In the genomic region with DNA sequence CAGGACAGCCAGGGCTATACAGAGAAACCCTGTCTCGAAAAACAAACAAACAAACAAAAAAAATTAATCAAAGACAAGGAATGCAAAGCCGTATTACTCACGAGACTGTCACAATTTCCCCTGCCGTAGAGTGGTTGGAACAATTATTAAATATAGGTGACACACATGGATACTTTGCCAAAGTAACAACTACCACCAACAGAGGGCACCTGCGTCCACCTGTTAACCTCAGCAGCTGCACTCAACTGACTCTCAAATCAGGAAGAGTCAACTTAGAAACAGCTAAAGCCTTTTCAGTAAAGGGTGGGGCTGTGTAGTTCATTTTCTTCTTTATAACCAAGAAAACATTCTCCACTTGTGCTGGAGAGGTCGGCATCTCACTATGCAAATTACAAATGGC, we compare ENCODE assay signal across 9 mouse cellular contexts. TPM values are rescaled to one million over a fixed set of nuclear protein-coding genes. Genes with fewer than 3 reads are reported as not detected.
DNase-seq lines count a peak whose midpoint lies in the region; ATAC-seq and TF ChIP-seq lines count a peak whose summit lies in the region.
"Had no signal": no experiment of that assay in that cellular context is flagged by ENCODE, and none has a peak within 500 bp of the region (broad histone marks: within the 10 kb centered on the region; RNA-seq: fewer than 3 reads in every experiment).

No protein-coding gene starts in this region.

- no peak for ATAC-seq in kidney, embryonic 14.5 days (ENCODE audit: low FRiP score, low TSS enrichment)

- no peaks in the 10 kb centered on the region for H3K9me3 ChIP-seq in kidney, embryonic 14.5 days (ENCODE audit: control insufficient read depth, low read length)
- H3K9me3 ChIP-seq: embryonic facial prominence, embryonic 13.5 days had no signal

- peak; percentile 53; the same call in 1 of the 2 replicates for TF ChIP-seq CTCF in liver, adult 2 months (IDR thresholded peaks at IDR 0.05; ENCODE audit: low read depth, low read length)

- peaks cover 10% of the 10 kb centered on the region for H3K4me1 ChIP-seq in kidney, embryonic 14.5 days (ENCODE audit: control insufficient read depth, insufficient read depth, low read length)
- H3K4me1 ChIP-seq in liver, adult 2 months (ENCODE audit: control insufficient read depth, insufficient read depth, low read length): peaks cover 6% of the 10 kb centered on the region; the same call in 1 of the 2 replicates

- DNase-seq in kidney, adult 11 months: peak; percentile 55
- DNase-seq in R1 (ENCODE audit: low read depth, low spot score): peak; percentile 46
- DNase-seq in embryo, embryonic 11 days: peak; percentile 64
- peak; percentile 45 for DNase-seq in liver, adult 2 months (ENCODE audit: extremely low read depth, low read depth, low spot score)
- DNase-seq in spleen, postnatal 4 days (ENCODE audit: low spot score in 2 of 2): peak; percentile 67 to 74
- no peak for DNase-seq in frontal cortex, postnatal 25 days (ENCODE audit: low spot score in 2 of 2)
- no peak for DNase-seq in frontal cortex, postnatal 14 days (ENCODE audit: low spot score in 2 of 2)

- 76% methylated on average over 6 of the region's 6 CpGs for WGBS in kidney, embryonic 14.5 days
- WGBS in liver, adult 2 months: 60% methylated on average over 6 of the region's 6 CpGs

- H3K36me3 ChIP-seq in kidney, embryonic 14.5 days (ENCODE audit: control insufficient read depth, insufficient read depth, low read length): peaks cover 10% of the 10 kb centered on the region
- H3K36me3 ChIP-seq in liver, adult 2 months (ENCODE audit: control insufficient read depth, insufficient read depth, low read length): no peaks in the 10 kb centered on the region

- no peaks in the 10 kb centered on the region for H3K27me3 ChIP-seq in kidney, embryonic 14.5 days (ENCODE audit: control insufficient read depth, insufficient read depth, low read length)
- no peaks in the 10 kb centered on the region for H3K27me3 ChIP-seq in liver, adult 2 months (ENCODE audit: control insufficient read depth, insufficient read depth, low read length)
- H3K27me3 ChIP-seq: embryonic facial prominence, embryonic 13.5 days had no signal

- H3K27ac ChIP-seq in kidney, embryonic 14.5 days (ENCODE audit: low read depth, low read length): no peak overlapping the region
- H3K27ac ChIP-seq in liver, adult 2 months (replicated peaks; ENCODE audit: insufficient read depth, low read depth, low read length): no peak overlapping the region
- H3K27ac ChIP-seq: embryonic facial prominence, embryonic 13.5 days had no signal

- no peak overlapping the region for H3K4me2 ChIP-seq in kidney, embryonic 14.5 days (replicated peaks; ENCODE audit: low read depth, low read length)
- H3K4me2 ChIP-seq: embryonic facial prominence, embryonic 13.5 days had no signal

- H3K79me2 ChIP-seq in liver, adult 2 months (ENCODE audit: control insufficient read depth, insufficient read depth, low read length): no peaks in the 10 kb centered on the region

- H3K4me3 ChIP-seq in kidney, embryonic 14.5 days (ENCODE audit: low read length): no peak overlapping the region
- no peak overlapping the region for H3K4me3 ChIP-seq in liver, adult 2 months (ENCODE audit: insufficient read depth, low read depth, low read length)
- H3K4me3 ChIP-seq: embryonic facial prominence, embryonic 13.5 days had no signal

- no peak for TF ChIP-seq POLR2A in liver, adult 2 months (IDR thresholded peaks at IDR 0.05; ENCODE audit: extremely low read depth, insufficient read depth, low read length)

- H3K9ac ChIP-seq in kidney, embryonic 14.5 days (ENCODE audit: low read depth, low read length): no peak overlapping the region
- H3K9ac ChIP-seq in liver, adult 2 months (ENCODE audit: low read depth, low read length): no peak overlapping the region
- H3K9ac ChIP-seq: embryonic facial prominence, embryonic 13.5 days had no signal

RNA-seq across cellular contexts. Expression of gene Katnal1, which starts 24.3 kb away (rescaled TPM):
- polyA plus RNA-seq in kidney, embryonic 14.5 days (2014; fragmentation: Nextera tagmentation; extraction: Ambion mirVana): 7.7 and 13.3 TPM in 2 replicates
- 3.9 and 4.2 TPM in 2 replicates for total RNA-seq in liver, adult 2 months (2014; rRNA removed)
- 1.5 and 2.0 TPM in 2 replicates for polyA plus RNA-seq in liver, adult 2 months (2012; rRNA removed)

Comparison
In these comparisons a context has a peak if more than half of its experiments do, and no peak if none do; other contexts are left out.
1. DNase-seq: peak in kidney, adult 11 months (single experiment), R1 (single experiment), embryo, embryonic 11 days (single experiment), liver, adult 2 months (single experiment) and spleen, postnatal 4 days (2 of 2); none in frontal cortex, postnatal 25 days (0 of 2) and frontal cortex, postnatal 14 days (0 of 2).